Mouse (Mus musculus): ENCODE measurements around the gene Sptssb. TPM values are rescaled to one million over a fixed set of nuclear protein-coding genes. Genes with fewer than 3 reads are reported as not detected.

The Sptssb gene
- 0.18 and 0.40 TPM in 2 replicates for polyA plus RNA-seq (2015; fragmentation: Nextera tagmentation; extraction: Ambion mirVana)

DNA sequence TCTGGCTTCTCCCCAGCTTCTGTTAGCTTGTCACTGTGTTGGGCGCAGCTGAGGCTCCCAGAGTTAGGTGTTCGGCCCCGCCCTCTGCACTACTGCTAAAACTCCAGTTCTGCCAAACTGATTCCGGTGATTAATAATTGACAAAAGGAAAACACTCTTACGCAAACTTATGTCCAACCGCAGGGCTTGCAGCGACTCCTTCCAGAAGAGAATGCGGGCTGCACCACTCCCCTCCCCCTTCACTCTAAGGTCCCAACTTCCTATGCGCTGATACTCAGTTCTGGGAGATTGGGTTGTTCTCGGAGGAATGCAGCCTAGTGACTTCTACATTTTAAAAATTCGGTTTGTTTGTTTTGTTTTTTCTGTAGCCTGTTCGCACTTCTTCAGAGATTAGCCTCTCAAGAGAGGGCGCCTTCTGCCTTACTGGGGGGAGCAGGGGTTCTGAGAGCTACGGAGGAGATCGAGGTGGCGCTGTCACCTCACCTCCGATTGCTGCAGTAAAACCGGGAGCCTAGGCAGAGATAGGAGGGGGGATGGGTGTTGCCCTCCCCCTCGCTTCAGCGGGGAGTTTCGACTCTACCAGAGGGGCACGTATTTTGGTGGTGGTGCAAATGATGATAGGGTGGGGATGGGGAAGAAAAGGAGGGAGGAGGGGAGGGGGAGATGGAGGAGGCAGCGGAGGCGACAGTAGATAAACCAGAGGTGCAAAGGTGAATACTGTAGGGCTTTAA, at the start of gene Sptssb:
Sptssb (minus strand) TSS at position 83 of the 731 bp plus-strand sequence.
- Histone ChIP-seq H3K27me3 (replicated peaks; ENCODE audit: control insufficient read depth, insufficient read depth, low read length) (no peaks in the 10 kb centered on the region), H3K9ac (replicated peaks; ENCODE audit: low read depth, low read length) (peak within 1 kb of the TSS; percentile 53), H3K27ac (ENCODE audit: low read length) (no peak within 1 kb of the TSS), H3K4me3 (replicated peaks; ENCODE audit: low read length) (peak within 1 kb of the TSS; percentile 59), H3K36me3 (ENCODE audit: control insufficient read depth, insufficient read depth) (no peaks in the 10 kb centered on the region), H3K4me1 (replicated peaks; ENCODE audit: control insufficient read depth, insufficient read depth, low read length) (peaks cover 9% of the 10 kb centered on the region), H3K4me2 (ENCODE audit: low read length) (peak within 1 kb of the TSS; percentile 99), H3K9me3 (ENCODE audit: control insufficient read depth, low read length) (no peaks in the 10 kb centered on the region)
- peak; percentile 46 for ATAC-seq
- 2% methylated on average over 24 of the region's 24 CpGs for WGBS

GRCm38 (mm10) chr3:69908074-69908473, 48.3 kb upstream of the Sptssb start:
- WGBS = 61% methylated on average over 4 of the region's 4 CpGs
- Histone ChIP-seq H3K9me3 (ENCODE audit: control insufficient read depth, low read length) (no peaks in the 10 kb centered on the region), H3K4me2 (ENCODE audit: low read length) (no peak overlapping the region), H3K4me1 (replicated peaks; ENCODE audit: control insufficient read depth, insufficient read depth, low read length) (no peaks in the 10 kb centered on the region), H3K9ac (replicated peaks; ENCODE audit: low read depth, low read length) (no peak overlapping the region), H3K36me3 (ENCODE audit: control insufficient read depth, insufficient read depth) (no peaks in the 10 kb centered on the region), H3K27me3 (replicated peaks; ENCODE audit: control insufficient read depth, insufficient read depth, low read length) (no peaks in the 10 kb centered on the region), H3K4me3 (replicated peaks; ENCODE audit: low read length) (no peak overlapping the region), H3K27ac (ENCODE audit: low read length) (no peak overlapping the region)
- ATAC-seq = peak; percentile 66

DNA sequence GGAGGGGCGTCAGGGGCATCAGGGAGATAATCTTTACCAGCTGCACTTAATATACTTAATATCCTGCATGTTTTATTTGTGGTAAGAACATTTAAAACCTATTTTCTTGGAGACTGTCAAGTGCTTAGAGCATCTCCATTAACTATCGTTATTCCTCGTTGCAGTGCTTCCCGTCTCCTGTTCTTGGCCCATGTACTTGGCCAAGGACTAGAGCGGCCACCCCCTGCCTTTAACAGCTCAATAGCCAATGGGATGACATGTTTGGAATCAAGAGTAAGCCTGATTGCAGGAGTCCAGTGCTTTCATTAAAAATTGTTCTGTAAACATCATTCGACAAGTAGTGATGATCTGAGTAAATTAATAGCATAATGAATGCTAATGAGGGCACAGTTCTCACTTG, 47.8 kb upstream of the Sptssb start:
- Histone ChIP-seq H3K9ac (replicated peaks; ENCODE audit: low read depth, low read length) (no peak overlapping the region), H3K4me1 (replicated peaks; ENCODE audit: control insufficient read depth, insufficient read depth, low read length) (peaks cover 2% of the 10 kb centered on the region; the same call in 1 of the 2 replicates), H3K27ac (ENCODE audit: low read length) (no peak overlapping the region), H3K36me3 (ENCODE audit: control insufficient read depth, insufficient read depth) (no peaks in the 10 kb centered on the region), H3K9me3 (ENCODE audit: control insufficient read depth, low read length) (no peaks in the 10 kb centered on the region), H3K4me2 (ENCODE audit: low read length) (no peak overlapping the region), H3K27me3 (replicated peaks; ENCODE audit: control insufficient read depth, insufficient read depth, low read length) (no peaks in the 10 kb centered on the region), H3K4me3 (replicated peaks; ENCODE audit: low read length) (no peak overlapping the region)
- WGBS = 38% methylated on average over 6 of the region's 6 CpGs
- ATAC-seq = peak; percentile 38

- H3K9ac ChIP-seq (replicated peaks; ENCODE audit: low read depth, low read length) = no peak overlapping the region
- H3K27ac ChIP-seq (ENCODE audit: low read length) = no peak overlapping the region
- WGBS = 61% methylated on average over 9 of the region's 9 CpGs
- ATAC-seq = peak; percentile 65; the same call in 1 of the 2 replicates
- no peak overlapping the region for H3K4me3 ChIP-seq (replicated peaks; ENCODE audit: low read length)
- H3K4me2 ChIP-seq (ENCODE audit: low read length) = no peak overlapping the region
- no peaks in the 10 kb centered on the region for H3K36me3 ChIP-seq (ENCODE audit: control insufficient read depth, insufficient read depth)
- H3K27me3 ChIP-seq (replicated peaks; ENCODE audit: control insufficient read depth, insufficient read depth, low read length) = no peaks in the 10 kb centered on the region
- peaks cover 2% of the 10 kb centered on the region; the same call in 1 of the 2 replicates for H3K4me1 ChIP-seq (replicated peaks; ENCODE audit: control insufficient read depth, insufficient read depth, low read length)
- no peaks in the 10 kb centered on the region for H3K9me3 ChIP-seq (ENCODE audit: control insufficient read depth, low read length)
Observed at GRCm38 (mm10) chr3:69902787-69903477, 43.2 kb upstream of the Sptssb start.

GRCm38 (mm10) chr3:69902382-69902781, 42.6 kb upstream of the Sptssb start:
- H3K9me3 ChIP-seq (ENCODE audit: control insufficient read depth, low read length) = no peaks in the 10 kb centered on the region
- H3K4me3 ChIP-seq (replicated peaks; ENCODE audit: low read length) = no peak overlapping the region
- H3K4me2 ChIP-seq (ENCODE audit: low read length) = no peak overlapping the region
- 68% methylated on average over 2 of the region's 2 CpGs for WGBS
- ATAC-seq = no peak
- H3K27me3 ChIP-seq (replicated peaks; ENCODE audit: control insufficient read depth, insufficient read depth, low read length) = no peaks in the 10 kb centered on the region
- peaks cover 2% of the 10 kb centered on the region; the same call in 1 of the 2 replicates for H3K4me1 ChIP-seq (replicated peaks; ENCODE audit: control insufficient read depth, insufficient read depth, low read length)
- no peak overlapping the region for H3K27ac ChIP-seq (ENCODE audit: low read length)
- no peak overlapping the region for H3K9ac ChIP-seq (replicated peaks; ENCODE audit: low read depth, low read length)
- no peaks in the 10 kb centered on the region for H3K36me3 ChIP-seq (ENCODE audit: control insufficient read depth, insufficient read depth)

GRCm38 (mm10) chr3:69901874-69902381, 42.2 kb upstream of the Sptssb start:
- no peak for ATAC-seq
- Histone ChIP-seq H3K9ac (replicated peaks; ENCODE audit: low read depth, low read length) (no peak overlapping the region), H3K36me3 (ENCODE audit: control insufficient read depth, insufficient read depth) (no peaks in the 10 kb centered on the region), H3K4me1 (replicated peaks; ENCODE audit: control insufficient read depth, insufficient read depth, low read length) (peaks cover 2% of the 10 kb centered on the region; the same call in 1 of the 2 replicates), H3K9me3 (ENCODE audit: control insufficient read depth, low read length) (no peaks in the 10 kb centered on the region), H3K4me3 (replicated peaks; ENCODE audit: low read length) (no peak overlapping the region), H3K27ac (ENCODE audit: low read length) (no peak overlapping the region), H3K27me3 (replicated peaks; ENCODE audit: control insufficient read depth, insufficient read depth, low read length) (no peaks in the 10 kb centered on the region), H3K4me2 (ENCODE audit: low read length) (no peak overlapping the region)

- Histone ChIP-seq H3K36me3 (ENCODE audit: control insufficient read depth, insufficient read depth) (no peaks in the 10 kb centered on the region), H3K27me3 (replicated peaks; ENCODE audit: control insufficient read depth, insufficient read depth, low read length) (no peaks in the 10 kb centered on the region), H3K9ac (replicated peaks; ENCODE audit: low read depth, low read length) (no peak overlapping the region), H3K4me1 (replicated peaks; ENCODE audit: control insufficient read depth, insufficient read depth, low read length) (peaks cover 2% of the 10 kb centered on the region; the same call in 1 of the 2 replicates), H3K4me2 (ENCODE audit: low read length) (no peak overlapping the region), H3K4me3 (replicated peaks; ENCODE audit: low read length) (no peak overlapping the region), H3K9me3 (ENCODE audit: control insufficient read depth, low read length) (no peaks in the 10 kb centered on the region), H3K27ac (ENCODE audit: low read length) (no peak overlapping the region)
- WGBS = 71% methylated on average over 5 of the region's 5 CpGs
- no peak for ATAC-seq
Observed at GRCm38 (mm10) chr3:69900335-69900734, 40.6 kb upstream of the Sptssb start.

DNA sequence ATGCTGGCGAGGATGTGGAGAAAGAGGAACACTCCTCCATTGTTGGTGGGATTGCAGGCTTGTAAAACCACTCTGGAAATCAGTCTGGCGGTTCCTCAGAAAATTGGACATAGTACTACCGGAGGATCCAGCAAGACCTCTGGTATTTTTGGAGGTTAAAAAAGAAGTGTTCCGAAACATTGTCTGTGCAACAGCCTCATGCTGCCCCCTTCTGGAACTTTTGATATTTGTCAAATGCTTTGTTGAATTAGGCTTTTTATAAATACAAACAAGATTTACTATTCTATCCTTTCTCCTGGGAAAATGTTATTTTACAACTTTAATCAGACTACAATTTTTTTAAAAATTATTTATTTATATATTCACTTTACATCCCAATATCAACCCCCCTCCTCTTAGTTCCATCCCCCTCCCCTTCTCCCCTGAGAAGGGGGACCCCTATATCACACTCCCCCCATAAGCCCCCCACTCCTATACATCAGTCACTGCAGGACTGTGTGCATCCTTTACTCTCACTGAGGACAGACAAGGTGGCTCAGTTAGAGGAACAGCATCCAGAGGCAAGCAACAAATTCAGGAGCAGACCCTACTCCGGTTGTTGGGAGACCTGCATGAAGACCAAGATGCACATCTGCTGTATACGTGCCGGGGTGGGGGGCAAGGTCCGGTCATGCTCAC, 38.3 kb upstream of the Sptssb start:
- Histone ChIP-seq H3K27me3 (replicated peaks; ENCODE audit: control insufficient read depth, insufficient read depth, low read length) (no peaks in the 10 kb centered on the region), H3K9me3 (ENCODE audit: control insufficient read depth, low read length) (no peaks in the 10 kb centered on the region), H3K9ac (replicated peaks; ENCODE audit: low read depth, low read length) (no peak overlapping the region), H3K4me2 (ENCODE audit: low read length) (no peak overlapping the region), H3K27ac (ENCODE audit: low read length) (no peak overlapping the region), H3K4me3 (replicated peaks; ENCODE audit: low read length) (no peak overlapping the region), H3K36me3 (ENCODE audit: control insufficient read depth, insufficient read depth) (no peaks in the 10 kb centered on the region), H3K4me1 (replicated peaks; ENCODE audit: control insufficient read depth, insufficient read depth, low read length) (peaks cover 2% of the 10 kb centered on the region; the same call in 1 of the 2 replicates)
- 79% methylated on average over 7 of the region's 8 CpGs for WGBS
- ATAC-seq = no peak; the same call in 1 of the 2 replicates

- Histone ChIP-seq H3K4me2 (ENCODE audit: low read length) (no peak overlapping the region), H3K4me3 (replicated peaks; ENCODE audit: low read length) (no peak overlapping the region), H3K4me1 (replicated peaks; ENCODE audit: control insufficient read depth, insufficient read depth, low read length) (no peaks in the 10 kb centered on the region), H3K27ac (ENCODE audit: low read length) (no peak overlapping the region), H3K27me3 (replicated peaks; ENCODE audit: control insufficient read depth, insufficient read depth, low read length) (no peaks in the 10 kb centered on the region), H3K9ac (replicated peaks; ENCODE audit: low read depth, low read length) (no peak overlapping the region), H3K9me3 (ENCODE audit: control insufficient read depth, low read length) (no peaks in the 10 kb centered on the region), H3K36me3 (ENCODE audit: control insufficient read depth, insufficient read depth) (no peaks in the 10 kb centered on the region)
- no peak for ATAC-seq
- WGBS = 91% methylated on average over 11 of the region's 11 CpGs
Observed at GRCm38 (mm10) chr3:69895516-69895915, 35.8 kb upstream of the Sptssb start.
